Mouse (Mus musculus) pancreas, adult 10 weeks (tissue): ENCODE measurements around the gene Tipin. TPM values are rescaled to one million over a fixed set of nuclear protein-coding genes. Genes with fewer than 3 reads are reported as not detected.

Experiments
- polyA plus RNA-seq: library from polyadenylated mRNA; stranded (reverse); fragments of 350-450 nt; fragmentation: Illumina TruSeq; extraction: RNeasy Lipid Tissue Mini Kit (QIAGEN cat#74804); gene quantifications from one replicate; pipeline ENCODE4 v1.2.3, GENCODE M21; 2015; ENCODE audit warnings: low read depth, low replicate concordance; ENCODE audit not compliant: insufficient read depth

Tipin gene
- 7.3 TPM for polyA plus RNA-seq

DNA sequence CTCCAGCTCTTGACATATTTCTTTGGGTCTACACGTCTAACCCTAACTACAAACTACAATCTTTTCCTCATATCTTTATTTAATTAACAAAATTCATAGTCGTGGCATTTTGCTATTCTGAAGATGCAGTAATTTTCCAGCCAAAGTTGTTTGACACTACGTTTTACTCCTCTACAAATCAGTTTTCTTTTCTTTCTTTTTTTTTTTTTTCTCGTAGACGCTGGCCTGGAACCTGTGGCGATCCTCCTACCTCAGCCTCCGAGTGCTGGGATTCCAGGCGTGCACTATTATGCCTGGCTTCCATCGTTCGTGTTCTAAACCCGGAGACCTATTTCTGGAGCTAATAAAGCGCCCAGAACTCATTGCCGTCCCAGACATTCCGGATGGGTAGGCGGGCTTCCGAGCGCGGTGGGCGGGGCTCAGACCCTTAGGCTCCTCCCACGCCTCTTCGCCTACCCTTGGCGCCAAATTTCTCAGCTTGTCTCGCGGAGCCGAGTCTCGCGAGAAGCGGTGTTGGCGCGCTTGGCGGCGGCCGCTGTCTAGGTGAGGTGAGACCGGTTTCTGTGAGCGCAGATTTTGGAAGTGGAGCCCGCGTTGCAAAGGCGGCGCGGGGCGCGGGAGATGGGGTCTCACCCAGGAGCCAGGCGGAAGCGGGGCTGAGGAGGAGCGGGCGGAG is at the start of gene Tipin:
Tipin (plus strand) TSS at position 477 of the 676 bp plus-strand sequence.

DNA sequence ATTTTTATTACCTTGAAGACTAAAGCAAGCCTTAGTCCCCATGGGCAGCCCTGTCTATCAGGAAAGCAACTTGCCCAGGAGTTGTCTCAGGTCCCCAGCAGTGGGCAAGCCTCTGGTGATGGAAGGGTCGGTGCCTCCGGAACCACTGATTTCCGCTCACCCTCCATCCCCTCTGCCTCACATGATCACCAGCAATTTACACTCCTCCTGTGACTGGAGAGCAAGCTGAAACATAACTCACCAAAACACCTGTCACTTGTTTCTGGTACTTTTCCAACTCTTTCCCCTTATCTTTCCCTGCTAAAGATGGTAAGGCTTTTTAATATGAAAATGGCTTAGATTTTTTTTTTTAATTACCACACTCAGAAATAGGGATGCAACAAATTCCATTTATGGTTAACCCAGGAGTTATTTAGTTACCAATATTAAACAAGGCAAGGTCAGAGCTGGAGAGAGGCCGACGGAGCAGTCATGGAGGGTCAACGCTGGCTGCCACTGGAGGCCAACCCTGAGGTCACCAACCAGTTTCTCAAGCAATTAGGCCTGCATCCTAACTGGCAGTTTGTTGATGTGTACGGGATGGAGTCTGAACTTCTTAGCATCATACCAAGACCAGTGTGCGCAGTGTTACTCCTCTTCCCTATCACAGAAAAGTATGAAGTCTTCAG is 46.5 kb upstream of the Tipin start, which contains the start of gene Uchl4:
Uchl4 (plus strand) TSS at position 434 of the 668 bp plus-strand sequence.

DNA sequence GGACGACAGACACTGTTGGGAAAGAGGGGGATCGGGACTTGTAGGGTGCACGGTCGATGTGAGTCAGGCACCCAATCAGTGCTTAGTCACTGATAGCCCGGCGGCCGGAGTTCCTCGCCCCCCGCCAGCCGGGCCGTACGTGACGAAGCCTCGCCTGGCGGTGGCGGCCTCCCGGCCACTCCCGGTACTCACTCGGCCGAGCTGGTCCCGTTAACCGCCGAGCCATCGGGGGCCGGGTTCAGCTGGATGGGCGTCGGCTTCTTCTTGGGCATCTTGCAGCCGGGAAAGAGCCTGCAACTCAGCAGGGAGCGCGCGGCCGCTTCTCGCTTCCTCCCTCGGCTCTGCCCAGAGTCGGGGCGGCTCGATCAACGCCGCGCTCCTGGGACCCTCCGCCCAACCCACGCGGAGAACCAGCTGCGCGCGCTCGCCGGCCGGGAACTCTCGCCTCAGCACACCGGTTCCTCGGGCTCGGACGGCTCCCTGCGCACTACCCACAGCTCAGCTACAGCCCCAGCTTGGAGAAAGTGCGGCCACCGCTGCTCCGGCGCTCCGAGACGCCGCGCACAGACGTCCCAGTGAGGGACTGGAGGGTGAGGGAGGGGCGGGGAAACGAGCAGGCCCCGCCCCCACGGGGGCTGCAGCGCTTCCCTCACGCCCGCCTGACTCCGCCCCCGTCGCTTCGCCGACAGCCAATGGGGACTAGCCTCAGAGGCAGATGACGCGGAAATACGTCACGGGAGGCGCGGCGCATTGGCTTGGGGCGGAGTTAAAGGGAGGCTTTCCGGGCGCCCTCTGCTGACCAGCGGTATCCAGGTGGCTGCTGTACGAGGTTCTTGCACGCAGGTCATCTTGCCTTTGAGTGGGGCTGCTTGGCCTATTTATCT is 28.1 kb upstream of the Tipin start, which contains the start of gene Map2k1:
Map2k1 (minus strand) TSS at position 611 of the 884 bp plus-strand sequence.

DNA sequence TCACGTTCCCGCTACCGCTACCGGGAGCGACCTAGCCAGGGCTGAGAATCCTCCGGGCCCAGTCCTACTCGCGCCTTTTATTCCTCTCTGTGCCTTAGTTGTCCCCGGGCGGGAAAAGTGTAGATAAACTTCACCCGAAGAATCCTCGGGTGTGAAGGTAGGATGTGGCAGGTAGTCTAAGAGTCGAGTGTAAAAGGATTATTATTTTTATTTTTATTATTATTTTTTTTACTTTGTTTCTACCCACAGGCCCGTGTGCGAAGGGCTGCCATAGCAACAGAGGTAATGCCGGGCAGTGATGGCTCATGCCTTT is 59.8 kb downstream of the Tipin start, which contains the start of gene Dis3l:
Dis3l (minus strand) TSS at position 35 of the 313 bp plus-strand sequence.

Other genes with a start within 250 kb of the Tipin start
- not detected for gene Lctl, start 164.4 kb upstream of the Tipin start, polyA plus RNA-seq
- not detected for gene Zwilch, start 108.5 kb upstream of the Tipin start, polyA plus RNA-seq
- gene Rpl4, start 108.2 kb upstream of the Tipin start, polyA plus RNA-seq: 399 TPM
- gene Snapc5, start 102.3 kb upstream of the Tipin start, polyA plus RNA-seq: 10.0 TPM
- not detected for gene Uchl4, start 46.4 kb upstream of the Tipin start, polyA plus RNA-seq
- gene Map2k1, start 27.9 kb upstream of the Tipin start, polyA plus RNA-seq: 10.1 TPM
- 2.8 TPM for gene Dis3l, start 59.7 kb downstream of the Tipin start, polyA plus RNA-seq
- gene Megf11, start 104.0 kb downstream of the Tipin start, polyA plus RNA-seq: not detected